Mouse (Mus musculus) C2C12 (cell line): ENCODE results near the gene Tomm22. TPM values are rescaled to one million over a fixed set of nuclear protein-coding genes. Genes with fewer than 3 reads are reported as not detected.

Experiments
- H3K27me3 ChIP-seq: one replicate; pipeline ENCODE4 v1.6.1; 2011; ENCODE audit not compliant: control insufficient read depth, insufficient read depth, insufficient read length
- H3K36me3 ChIP-seq: one replicate; pipeline ENCODE4 v1.6.1; 2011; ENCODE audit not compliant: control insufficient read depth, insufficient read depth
- H3K4me3 ChIP-seq: one replicate; pipeline ENCODE4 v1.5.1; 2011; ENCODE audit warnings: mild to moderate bottlenecking, control low read depth; ENCODE audit not compliant: poor library complexity, insufficient read depth, severe bottlenecking
- H3K79me2 ChIP-seq: one replicate; pipeline ENCODE4 v1.6.1; 2011; ENCODE audit not compliant: control insufficient read depth, insufficient read depth
- H3K79me3 ChIP-seq: one replicate; pipeline ENCODE4 v1.6.1; 2011; ENCODE audit warnings: low read depth, control low read depth
- H3ac ChIP-seq: one replicate; pipeline ENCODE3; 2011; ENCODE audit warnings: low read depth; ENCODE audit not compliant: control insufficient read depth, insufficient read length
- CEBPB ChIP-seq: IDR thresholded peaks from one replicate; pipeline ENCODE4 v1.6.1; 2011; ENCODE audit warnings: low read depth, mild to moderate bottlenecking, control low read depth, moderate library complexity
- CTCF ChIP-seq: IDR thresholded peaks from one replicate; pipeline ENCODE4 v1.5.1; 2011; ENCODE audit not compliant: control insufficient read depth, insufficient read depth, insufficient read length
- FOSL1 ChIP-seq: IDR thresholded peaks from one replicate; pipeline ENCODE4 v1.8.0; 2011; ENCODE audit warnings: mild to moderate bottlenecking, low read length; ENCODE audit not compliant: poor library complexity, insufficient read depth, severe bottlenecking
- MAX ChIP-seq: IDR thresholded peaks from one replicate; pipeline ENCODE4 v1.6.1; 2011; ENCODE audit warnings: mild to moderate bottlenecking, control low read depth
- MYOD1 ChIP-seq: IDR thresholded peaks from one replicate; pipeline ENCODE4 v1.6.1; 2011; ENCODE audit warnings: low read depth; ENCODE audit not compliant: control insufficient read depth, insufficient read length
- MYOG ChIP-seq: IDR thresholded peaks from one replicate; pipeline ENCODE4 v1.6.1; 2011; ENCODE audit not compliant: control insufficient read depth, insufficient read length; ENCODE audit errors: extremely low read depth
- USF1 ChIP-seq: IDR thresholded peaks from one replicate; pipeline ENCODE4 v1.6.1; 2011; ENCODE audit warnings: low read depth, mild to moderate bottlenecking, control low read depth, moderate library complexity
- polyA plus RNA-seq: library from polyadenylated mRNA; unstranded; fragments of >200 nt; fragmentation: generic; extraction: Trizol; gene quantifications from one replicate; pipeline ENCODE4 v1.2.1, GENCODE M21; 2012; ENCODE audit warnings: missing spikeins

Gene Tomm22
- polyA plus RNA-seq, 1 experiment: 171 TPM

DNA sequence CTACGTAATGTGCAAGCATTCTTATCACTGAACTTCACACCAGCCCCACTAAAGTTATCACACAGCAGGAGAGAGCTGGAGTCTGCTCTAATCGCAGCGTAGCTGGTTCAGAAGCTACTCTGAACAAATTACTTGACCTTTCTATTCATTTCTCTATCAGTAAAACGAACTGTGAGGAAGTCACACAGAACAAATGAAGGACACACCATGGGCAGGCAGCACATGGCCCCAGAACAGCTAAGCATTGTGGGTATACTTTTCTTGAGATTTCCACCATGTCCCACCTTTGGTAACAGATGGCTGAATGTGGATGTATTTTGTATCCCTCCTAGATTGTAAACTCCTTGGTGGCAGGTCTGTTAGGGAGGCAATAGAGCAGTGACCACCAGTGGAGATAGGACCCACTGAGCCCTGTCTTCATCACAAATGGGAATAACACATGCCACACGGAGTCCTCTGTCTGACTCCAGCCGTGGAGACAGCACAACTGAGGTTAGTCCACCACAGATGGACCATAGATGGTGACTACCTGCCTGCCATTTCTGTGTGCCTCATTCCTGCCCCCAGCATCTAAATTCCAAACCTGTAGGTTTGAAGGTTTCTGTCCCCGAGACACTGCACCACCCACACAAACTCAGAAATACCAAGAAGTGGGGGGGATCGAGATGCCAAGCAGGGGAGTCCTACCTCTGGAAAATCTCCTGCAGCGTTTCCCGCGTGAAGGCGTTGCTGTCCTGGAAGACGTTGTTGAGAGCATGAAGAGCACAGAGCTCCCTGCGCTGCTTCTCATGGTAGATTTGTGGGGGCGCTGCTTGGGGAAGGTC lies 15.6 kb downstream of the Tomm22 start:
- Histone ChIP-seq H3K27me3 (no peaks in the 10 kb centered on the region), H3K4me3 (peak overlapping the region; percentile 82), H3K79me2 (peaks cover 69% of the 10 kb centered on the region), H3K79me3 (peaks cover 58% of the 10 kb centered on the region), H3K36me3 (peaks cover 6% of the 10 kb centered on the region), H3ac (peak overlapping the region; percentile 73)
- TF ChIP-seq MAX (peak; percentile 94), CTCF (no peak)

DNA sequence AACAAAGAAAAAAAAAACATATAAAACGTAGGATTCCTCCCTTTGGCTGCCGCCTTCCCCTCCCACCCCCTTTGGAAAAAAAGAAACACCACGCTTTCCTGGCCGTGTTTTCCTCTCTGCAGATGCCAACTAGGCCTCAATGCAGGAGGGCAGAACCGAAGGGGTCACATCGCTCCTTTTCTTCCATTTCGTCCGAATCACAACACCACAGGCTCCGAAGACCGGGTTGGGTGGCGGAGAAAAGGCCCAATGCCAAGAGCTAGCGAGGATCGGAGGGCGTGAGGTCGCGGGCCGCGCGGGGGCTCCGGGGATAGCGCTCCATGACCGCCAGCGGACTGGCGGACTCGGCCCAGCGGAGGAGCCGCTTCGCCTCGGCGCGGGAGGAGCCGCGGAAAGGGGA lies 16.5 kb downstream of the Tomm22 start:
- Histone ChIP-seq H3K4me3 (peak overlapping the region; percentile 82), H3K36me3 (no peaks in the 10 kb centered on the region), H3K79me3 (peaks cover 57% of the 10 kb centered on the region), H3K27me3 (no peaks in the 10 kb centered on the region), H3K79me2 (peaks cover 69% of the 10 kb centered on the region), H3ac (peak overlapping the region; percentile 89)
- peak; percentile 17 for TF ChIP-seq MAX
- TF ChIP-seq MYOG: no peak

DNA sequence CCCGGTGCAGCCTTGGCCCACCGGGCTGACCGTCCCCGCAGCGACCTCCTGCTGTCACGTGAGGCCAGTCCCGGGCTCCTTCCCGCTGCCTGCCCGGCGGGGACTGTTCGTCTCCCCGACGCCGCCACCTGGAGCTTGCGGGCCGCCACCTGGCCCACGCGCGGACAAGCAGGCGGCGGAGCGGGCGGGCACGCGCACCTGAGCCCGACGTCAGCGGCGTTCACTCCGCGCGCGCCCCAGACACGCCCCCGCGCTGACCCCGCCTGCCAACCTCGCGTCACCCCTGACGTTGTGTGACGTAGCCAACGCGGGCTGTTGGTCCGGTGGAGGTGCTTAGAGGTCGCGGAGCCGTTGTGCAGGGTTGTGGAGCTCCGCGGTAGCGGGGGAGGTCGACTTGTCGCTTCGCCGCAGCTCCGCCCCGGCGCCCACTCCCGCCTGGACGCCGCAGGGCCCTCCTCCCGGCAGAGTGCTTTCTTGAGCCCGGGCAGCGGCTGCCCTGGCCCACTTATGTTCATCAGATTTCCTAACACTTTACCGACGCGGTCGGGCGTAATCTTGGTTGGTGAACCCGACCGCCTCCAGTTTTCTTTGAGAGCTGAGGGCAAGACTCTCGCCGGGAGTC lies 17.1 kb downstream of the Tomm22 start, which contains the start of gene Josd1:
Josd1 (minus strand) TSS at position 274 of the 622 bp plus-strand sequence.
- Histone ChIP-seq H3K27me3 (no peaks in the 10 kb centered on the region), H3K79me3 (peaks cover 57% of the 10 kb centered on the region), H3K4me3 (peak within 1 kb of the TSS; percentile 82), H3K36me3 (no peaks in the 10 kb centered on the region), H3ac (peak within 1 kb of the TSS; percentile 89), H3K79me2 (peaks cover 69% of the 10 kb centered on the region)
- TF ChIP-seq MAX: no peak
- TF ChIP-seq USF1: peak; percentile 61

DNA sequence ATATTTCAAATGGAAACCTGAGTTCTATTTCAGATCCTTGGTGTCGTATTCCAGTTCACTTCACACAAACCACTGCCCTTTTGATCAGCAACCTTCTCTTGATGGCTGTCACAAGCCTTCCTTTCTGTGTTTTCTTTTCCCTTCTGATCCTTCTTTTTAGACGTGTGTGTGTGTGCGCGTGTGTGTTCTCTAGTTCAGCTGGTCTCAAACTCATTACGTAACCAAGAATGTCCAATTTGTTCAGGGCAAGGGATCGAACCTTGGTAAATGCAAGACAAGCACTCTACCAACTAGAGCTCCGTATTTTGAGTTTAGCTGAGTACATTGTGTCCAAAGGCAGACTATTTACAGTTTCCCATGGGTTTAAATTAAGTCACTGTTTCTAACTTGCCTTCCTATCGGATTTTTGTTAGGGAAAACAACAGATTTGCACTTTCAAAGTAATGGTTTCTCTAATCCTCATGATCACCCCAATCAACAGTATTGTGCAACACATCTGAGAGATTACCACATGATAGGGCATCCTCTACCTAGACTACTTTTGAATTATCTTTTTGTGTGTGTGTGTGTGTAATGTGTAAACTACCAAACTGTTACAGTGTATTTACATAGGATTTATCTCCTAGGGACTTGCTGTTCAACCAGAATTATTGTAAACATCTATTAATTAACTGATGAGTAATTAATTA lies 17.8 kb downstream of the Tomm22 start:
- Histone ChIP-seq H3ac (peak overlapping the region; percentile 26), H3K4me3 (peak overlapping the region; percentile 82), H3K79me3 (peaks cover 57% of the 10 kb centered on the region), H3K36me3 (no peaks in the 10 kb centered on the region), H3K79me2 (peaks cover 69% of the 10 kb centered on the region), H3K27me3 (no peaks in the 10 kb centered on the region)
- TF ChIP-seq MYOG (no peak), CEBPB (peak; percentile 93), USF1 (no peak)

DNA sequence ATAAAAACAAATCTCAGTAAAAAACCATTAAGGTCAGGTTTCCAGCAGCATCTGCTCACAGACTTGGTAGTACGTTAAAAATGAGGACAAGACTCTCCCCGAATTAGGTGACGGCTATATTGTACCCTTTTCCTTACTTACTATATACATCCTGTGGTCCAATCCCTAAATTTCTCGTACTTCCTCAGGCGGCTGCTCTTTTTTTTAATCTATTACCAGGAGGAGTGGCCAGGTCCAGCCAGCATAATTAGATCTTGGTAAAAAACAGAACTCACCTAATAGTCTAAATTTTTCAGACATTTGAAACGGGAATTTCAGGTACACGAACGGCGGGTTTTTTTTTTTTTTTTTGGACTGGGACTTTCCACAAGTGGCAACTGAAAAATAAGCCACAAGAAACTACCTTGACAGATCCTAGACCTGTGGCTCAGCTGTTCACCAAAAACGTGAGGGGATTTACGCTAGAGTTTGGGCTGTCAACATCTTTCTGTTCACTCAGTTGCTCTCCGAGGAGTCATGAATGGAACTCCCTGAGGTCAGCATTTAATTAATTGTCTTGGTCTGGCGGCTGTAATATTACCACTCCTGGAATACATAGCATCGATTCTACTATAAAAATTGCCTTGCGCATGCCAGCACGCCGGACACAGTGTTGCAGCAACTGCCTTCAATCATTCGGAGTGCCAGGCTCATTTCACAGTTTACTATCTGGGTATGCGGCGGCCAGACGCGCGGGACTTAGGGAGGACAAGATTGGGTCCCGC lies 19.2 kb downstream of the Tomm22 start:
- H3K36me3 ChIP-seq: peaks cover 9% of the 10 kb centered on the region
- peaks cover 69% of the 10 kb centered on the region for H3K79me2 ChIP-seq
- TF ChIP-seq MYOG: no peak
- no peak for TF ChIP-seq CTCF
- TF ChIP-seq USF1: no peak
- TF ChIP-seq MAX: no peak
- peak; percentile 5 for TF ChIP-seq MYOD1
- TF ChIP-seq CEBPB: peak; percentile 48
- TF ChIP-seq FOSL1: no peak
- no peak overlapping the region for H3ac ChIP-seq
- H3K4me3 ChIP-seq: no peak overlapping the region
- peaks cover 58% of the 10 kb centered on the region for H3K79me3 ChIP-seq
- H3K27me3 ChIP-seq: no peaks in the 10 kb centered on the region

DNA sequence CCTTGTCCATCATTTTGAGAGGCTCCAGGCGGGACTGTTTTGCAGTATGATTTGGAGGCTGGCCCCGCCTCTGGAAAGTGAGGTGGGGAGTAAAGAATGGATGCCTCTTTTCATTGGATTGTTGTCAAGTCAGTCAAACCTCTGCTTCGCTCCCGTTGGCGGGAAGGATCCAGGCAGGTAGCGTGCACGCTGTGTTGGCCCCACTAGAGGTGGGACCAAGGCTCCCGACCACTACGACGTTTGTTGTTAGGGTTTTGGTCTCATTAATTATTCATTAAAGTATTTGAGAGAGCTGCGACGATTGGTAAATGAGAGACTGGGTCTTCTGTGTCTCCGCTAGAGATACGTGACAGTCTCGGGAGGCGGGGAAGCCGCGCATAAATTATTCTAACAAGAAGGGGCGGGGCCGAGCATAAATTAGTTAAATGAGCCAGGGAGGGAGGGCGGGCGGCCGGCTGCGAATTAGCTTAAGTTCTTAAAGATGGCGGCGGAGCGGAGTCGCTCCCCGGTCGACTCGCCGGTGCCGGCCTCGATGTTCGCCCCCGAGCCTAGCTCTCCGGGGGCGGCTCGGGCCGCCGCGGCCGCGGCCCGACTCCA lies 19.9 kb downstream of the Tomm22 start, which contains the start of gene Gtpbp1:
Gtpbp1 (plus strand) TSS at position 420 of the 597 bp plus-strand sequence.
- Histone ChIP-seq H3K79me2 (peaks cover 69% of the 10 kb centered on the region), H3K36me3 (peaks cover 11% of the 10 kb centered on the region), H3K4me3 (peak within 1 kb of the TSS; percentile 93), H3K27me3 (no peaks in the 10 kb centered on the region), H3K79me3 (peaks cover 57% of the 10 kb centered on the region), H3ac (peak within 1 kb of the TSS; percentile 92)
- no peak for TF ChIP-seq USF1
- no peak for TF ChIP-seq CEBPB
- no peak for TF ChIP-seq MAX
- no peak for TF ChIP-seq MYOG
- no peak for TF ChIP-seq CTCF
- no peak for TF ChIP-seq MYOD1
- TF ChIP-seq FOSL1: no peak
